ENCODE assay signal across 17 mouse cellular contexts in the genomic region with DNA sequence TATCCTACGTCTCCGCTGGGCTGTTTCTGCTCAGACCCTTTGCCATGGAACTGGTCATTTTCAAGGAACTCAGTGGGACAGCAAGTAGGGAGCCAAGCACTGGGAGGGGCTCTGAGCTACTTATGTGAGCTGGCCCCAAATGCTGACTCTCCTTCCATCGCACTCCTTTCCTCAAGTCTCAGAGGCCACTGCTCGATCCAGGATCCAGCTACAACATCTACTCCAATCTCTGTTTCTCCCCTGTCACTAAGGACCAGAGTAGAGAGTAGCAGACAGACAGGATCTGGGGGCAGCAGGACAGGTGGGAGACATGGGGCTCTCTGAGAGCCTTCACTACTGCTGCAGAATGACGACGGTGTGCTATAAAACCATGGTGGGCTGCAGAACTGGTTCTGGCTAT.
DNase-seq lines count a peak whose midpoint lies in the region; ATAC-seq and TF ChIP-seq lines count a peak whose summit lies in the region.
"Had no signal": no experiment of that assay in that cellular context is flagged by ENCODE, and none has a peak within 500 bp of the region (broad histone marks: within the 10 kb centered on the region; RNA-seq: fewer than 3 reads in every experiment).

No protein-coding gene starts in this region.

- 87% methylated on average over 6 of the region's 6 CpGs for WGBS in embryonic facial prominence, embryonic 15.5 days
- 90% methylated on average over 6 of the region's 6 CpGs for WGBS in embryonic facial prominence, embryonic 10.5 days
- 88% methylated on average over 6 of the region's 6 CpGs for WGBS in kidney, adult 2 months
- 83% methylated on average over 6 of the region's 6 CpGs for WGBS in kidney, embryonic 16.5 days
- 52% methylated on average over 6 of the region's 6 CpGs for WGBS in lung, embryonic 16.5 days
- WGBS in small intestine, adult 2 months: 81% methylated on average over 6 of the region's 6 CpGs

- H3K9me3 ChIP-seq in embryonic facial prominence, embryonic 15.5 days (replicated peaks): no peaks in the 10 kb centered on the region
- H3K9me3 ChIP-seq in embryonic facial prominence, embryonic 10.5 days: no peaks in the 10 kb centered on the region
- H3K9me3 ChIP-seq in kidney, embryonic 16.5 days (ENCODE audit: low read length): no peaks in the 10 kb centered on the region
- no peaks in the 10 kb centered on the region for H3K9me3 ChIP-seq in lung, embryonic 16.5 days (ENCODE audit: control insufficient read depth, low read length)
- H3K9me3 ChIP-seq: intestine, embryonic 15.5 days; kidney, embryonic 15.5 days had no signal

- TF ChIP-seq POLR2A in kidney, adult 2 months (IDR thresholded peaks at IDR 0.05; ENCODE audit: low read depth, low read length): no peak
- no peak for TF ChIP-seq POLR2A in small intestine, adult 2 months (IDR thresholded peaks at IDR 0.05; ENCODE audit: low read depth, low read length)

- ATAC-seq in embryonic facial prominence, embryonic 15.5 days (ENCODE audit: insufficient number of reproducible peaks, low FRiP score, low TSS enrichment, low read depth): no peak
- ATAC-seq in kidney, embryonic 16.5 days (ENCODE audit: low FRiP score, low TSS enrichment): no peak
- no peak for ATAC-seq in lung, embryonic 16.5 days (ENCODE audit: low read depth)
- ATAC-seq: CD4-positive, CD25-positive, alpha-beta regulatory T cell, adult 4 months; forebrain, embryonic 14.5 days; intestine, embryonic 15.5 days had no signal

- no peaks in the 10 kb centered on the region for H3K36me3 ChIP-seq in embryonic facial prominence, embryonic 15.5 days
- H3K36me3 ChIP-seq in embryonic facial prominence, embryonic 10.5 days (replicated peaks): peaks cover 25% of the 10 kb centered on the region
- H3K36me3 ChIP-seq in kidney, adult 2 months (ENCODE audit: control insufficient read depth, insufficient read depth, low read length): no peaks in the 10 kb centered on the region
- no peaks in the 10 kb centered on the region for H3K36me3 ChIP-seq in kidney, embryonic 16.5 days (ENCODE audit: insufficient read depth, low read length)
- H3K36me3 ChIP-seq in lung, embryonic 16.5 days (ENCODE audit: control insufficient read depth, insufficient read depth, low read length): no peaks in the 10 kb centered on the region
- no peaks in the 10 kb centered on the region for H3K36me3 ChIP-seq in small intestine, adult 2 months (ENCODE audit: control insufficient read depth, insufficient read depth, low read length)
- H3K36me3 ChIP-seq: intestine, embryonic 15.5 days; kidney, embryonic 15.5 days had no signal

- no peaks in the 10 kb centered on the region for H3K27me3 ChIP-seq in embryonic facial prominence, embryonic 15.5 days
- no peaks in the 10 kb centered on the region for H3K27me3 ChIP-seq in embryonic facial prominence, embryonic 10.5 days (replicated peaks; ENCODE audit: low read depth, poor library complexity, severe bottlenecking)
- H3K27me3 ChIP-seq in kidney, adult 2 months (replicated peaks; ENCODE audit: control insufficient read depth, insufficient read depth, low read length): no peaks in the 10 kb centered on the region
- H3K27me3 ChIP-seq in kidney, embryonic 16.5 days (ENCODE audit: insufficient read depth, low read length): peaks cover 8% of the 10 kb centered on the region
- no peaks in the 10 kb centered on the region for H3K27me3 ChIP-seq in lung, embryonic 16.5 days (ENCODE audit: control insufficient read depth, insufficient read depth, low read depth, low read length)
- H3K27me3 ChIP-seq in small intestine, adult 2 months (ENCODE audit: control insufficient read depth, insufficient read depth, low read length): no peaks in the 10 kb centered on the region
- H3K27me3 ChIP-seq: intestine, embryonic 15.5 days had no signal

- no peak for TF ChIP-seq CTCF in kidney, adult 2 months (conservative IDR thresholded peaks at IDR 0.05; ENCODE audit: insufficient read depth, insufficient read length, low read depth, low read length)
- no peak for TF ChIP-seq CTCF in small intestine, adult 2 months (IDR thresholded peaks at IDR 0.05; ENCODE audit: extremely low read depth, insufficient read length, insufficient replicate concordance, low read depth, low read length)

- DNase-seq in embryonic facial prominence, embryonic 10.5 days (ENCODE audit: low spot score): no peak
- DNase-seq in kidney, adult 2 months: no peak
- no peak for DNase-seq in lung, postnatal 4 days
- no peak for DNase-seq in right cerebral cortex, adult 2 months (ENCODE audit: low spot score in 2 of 2)
- DNase-seq: cerebellum, adult 11 months; embryo, embryonic 11 days; left cerebral cortex, postnatal 4 days had no signal

- H3K4me1 ChIP-seq in embryonic facial prominence, embryonic 15.5 days: peaks cover 23% of the 10 kb centered on the region
- H3K4me1 ChIP-seq in embryonic facial prominence, embryonic 10.5 days: peaks cover 38% of the 10 kb centered on the region
- peaks cover 63% of the 10 kb centered on the region for H3K4me1 ChIP-seq in kidney, adult 2 months (ENCODE audit: control insufficient read depth, insufficient read depth, low read length)
- H3K4me1 ChIP-seq in kidney, embryonic 16.5 days (ENCODE audit: insufficient read depth, low read length): peaks cover 15% of the 10 kb centered on the region
- H3K4me1 ChIP-seq in lung, embryonic 16.5 days (replicated peaks; ENCODE audit: control insufficient read depth, insufficient read depth, low read length): peaks cover 37% of the 10 kb centered on the region
- peaks cover 22% of the 10 kb centered on the region for H3K4me1 ChIP-seq in small intestine, adult 2 months (ENCODE audit: control insufficient read depth, insufficient read depth, insufficient read length, low read length)

- no peak overlapping the region for H3K9ac ChIP-seq in embryonic facial prominence, embryonic 15.5 days
- H3K9ac ChIP-seq in kidney, embryonic 16.5 days (replicated peaks; ENCODE audit: low read length): no peak overlapping the region
- H3K9ac ChIP-seq in lung, embryonic 16.5 days (ENCODE audit: low read length): 0 out of 2 replicates have a peak overlapping the region, but pooled peaks have one; percentile 15
- H3K9ac ChIP-seq: intestine, embryonic 15.5 days; kidney, embryonic 15.5 days had no signal

- H3K4me2 ChIP-seq in embryonic facial prominence, embryonic 15.5 days (replicated peaks): no peak overlapping the region
- H3K4me2 ChIP-seq in kidney, embryonic 16.5 days (replicated peaks; ENCODE audit: low read depth, low read length): no peak overlapping the region
- H3K4me2 ChIP-seq in lung, embryonic 16.5 days (ENCODE audit: low read depth, low read length): no peak overlapping the region
- H3K4me2 ChIP-seq: intestine, embryonic 15.5 days; kidney, embryonic 15.5 days; midbrain, embryonic 11.5 days had no signal

- no peak overlapping the region for H3K4me3 ChIP-seq in embryonic facial prominence, embryonic 15.5 days (replicated peaks)
- no peak overlapping the region for H3K4me3 ChIP-seq in embryonic facial prominence, embryonic 10.5 days
- no peak overlapping the region for H3K4me3 ChIP-seq in kidney, adult 2 months (ENCODE audit: insufficient read depth, low read depth, low read length)
- H3K4me3 ChIP-seq in kidney, embryonic 16.5 days (ENCODE audit: low read length): no peak overlapping the region
- no peak overlapping the region for H3K4me3 ChIP-seq in lung, embryonic 16.5 days (ENCODE audit: low read length)
- no peak overlapping the region for H3K4me3 ChIP-seq in small intestine, adult 2 months (ENCODE audit: low read depth, low read length)
- H3K4me3 ChIP-seq: intestine, embryonic 15.5 days; kidney, embryonic 15.5 days had no signal

- peak overlapping the region; percentile 58; the same call in 1 of the 2 replicates for H3K27ac ChIP-seq in embryonic facial prominence, embryonic 15.5 days (replicated peaks)
- no peak overlapping the region for H3K27ac ChIP-seq in embryonic facial prominence, embryonic 10.5 days (replicated peaks)
- H3K27ac ChIP-seq in kidney, adult 2 months (ENCODE audit: insufficient read depth, low read depth, low read length): peak overlapping the region; percentile 21; the same call in 1 of the 2 replicates
- no peak overlapping the region for H3K27ac ChIP-seq in kidney, embryonic 16.5 days (ENCODE audit: low read length)
- peak overlapping the region; percentile 61 for H3K27ac ChIP-seq in lung, embryonic 16.5 days (ENCODE audit: low read length)
- H3K27ac ChIP-seq in small intestine, adult 2 months (ENCODE audit: insufficient read depth, low read depth, low read length): peak overlapping the region; percentile 23
- H3K27ac ChIP-seq: intestine, embryonic 15.5 days; kidney, embryonic 15.5 days; macrophage had no signal

Comparison
In these comparisons a context has a peak if more than half of its experiments do, and no peak if none do; other contexts are left out.
1. H3K27ac ChIP-seq: peak in embryonic facial prominence, embryonic 15.5 days (single experiment), kidney, adult 2 months (single experiment), lung, embryonic 16.5 days (single experiment) and small intestine, adult 2 months (single experiment); none in embryonic facial prominence, embryonic 10.5 days (single experiment) and kidney, embryonic 16.5 days (single experiment).